Mouse (Mus musculus) gonadal fat pad, adult 2 months (tissue): Measurements from ENCODE around the gene Arl5a. TPM values are rescaled to one million over a fixed set of nuclear protein-coding genes. Genes with fewer than 3 reads are reported as not detected.

Experiments used
- DNase-seq: peaks from one replicate; pipeline ENCODE4 v3.0.0-alpha.2; 2012; ENCODE audit warnings: low read depth
- polyA plus RNA-seq: library from polyadenylated mRNA; depleted of rRNA; stranded (reverse); fragments of >200 nt; gene quantifications from 2 replicates; pipeline ENCODE4 v1.2.3, GENCODE M21; 2012

Gene Arl5a
- polyA plus RNA-seq, 1 experiment: 12.7 TPM

DNA sequence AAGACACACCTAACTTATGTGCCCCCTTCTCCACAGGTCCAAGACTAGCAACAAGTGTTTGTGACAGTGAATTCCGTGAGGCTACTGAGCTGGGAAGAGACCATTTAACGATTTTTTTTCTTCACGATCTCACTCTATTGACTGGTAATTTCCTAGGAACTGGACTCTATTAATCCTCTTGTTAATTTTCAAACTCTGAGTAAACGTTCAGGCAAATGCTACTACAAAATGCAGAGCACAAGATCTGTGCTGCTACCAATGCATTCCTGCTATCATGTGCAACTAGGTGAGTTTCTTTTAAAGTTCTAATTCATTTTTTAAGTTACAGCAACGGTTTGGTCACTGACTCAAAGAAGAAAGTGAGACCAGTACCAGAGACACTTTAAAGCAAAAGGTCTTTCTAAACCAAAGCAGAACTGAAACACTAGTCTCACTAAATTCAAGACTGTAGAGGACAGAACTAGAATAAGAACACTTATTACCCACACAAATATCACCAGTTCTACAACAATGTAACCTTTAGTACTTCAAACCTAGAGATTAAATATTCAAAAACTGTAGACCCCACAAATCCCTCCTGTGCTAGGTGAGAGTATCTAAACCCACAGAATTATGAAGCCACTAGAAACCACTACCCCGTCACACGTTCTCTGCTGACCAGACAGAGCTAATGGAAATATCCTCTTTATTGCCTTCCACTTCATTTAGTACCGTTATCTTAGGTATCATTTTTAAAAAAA lies 1.7 kb downstream of the Arl5a start:
- no peak for DNase-seq

DNA sequence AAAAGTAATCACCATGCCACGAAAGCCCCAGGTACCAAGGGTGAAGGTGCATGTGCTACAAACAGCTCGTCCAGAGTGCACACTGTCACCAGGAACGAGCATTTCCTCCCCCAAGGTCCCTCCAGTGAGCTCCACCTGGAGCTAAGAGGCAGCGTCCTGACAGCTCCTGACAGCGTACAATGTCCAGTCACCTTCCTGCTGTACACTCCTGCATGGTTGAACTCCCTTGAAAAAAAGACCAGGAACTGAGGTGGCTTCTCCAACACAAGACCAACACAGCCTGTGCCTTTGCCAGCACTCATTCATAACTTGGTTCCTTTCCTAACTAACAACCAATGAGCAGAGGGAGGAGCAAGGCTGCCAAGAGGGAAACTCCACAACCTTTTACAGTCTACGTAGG lies 3.5 kb downstream of the Arl5a start:
- no peak for DNase-seq

DNA sequence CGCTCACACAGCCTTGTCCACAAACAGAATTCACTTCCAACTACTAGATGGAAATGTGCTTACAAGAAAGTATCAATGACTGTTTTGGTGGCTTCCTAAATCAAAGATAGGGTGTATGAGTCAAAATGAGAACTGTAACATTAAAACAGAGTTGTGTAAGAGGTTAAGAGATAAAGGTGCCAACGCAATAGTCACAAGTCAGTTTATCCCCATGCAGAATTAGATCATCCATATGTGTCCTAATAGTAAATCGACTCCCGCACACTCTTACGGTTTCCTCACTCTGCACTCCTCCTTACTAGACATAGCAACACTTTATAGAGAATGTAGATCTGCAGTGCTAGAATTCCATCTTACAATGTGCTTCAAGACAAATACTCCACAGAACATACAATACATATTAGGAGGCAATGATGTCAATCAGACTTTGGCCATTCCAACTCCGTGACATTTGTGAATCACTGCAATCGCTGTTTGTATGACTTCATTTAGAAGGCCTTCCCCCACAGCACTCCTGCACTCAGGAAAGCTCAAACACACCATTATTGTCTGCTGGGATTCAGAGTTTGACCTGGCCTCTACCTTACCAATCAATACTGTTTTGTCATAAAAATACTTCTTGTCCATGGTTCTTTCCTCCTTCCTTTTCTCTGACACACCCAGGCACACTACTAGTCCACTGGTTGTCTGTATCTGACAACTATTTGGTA lies 4.5 kb downstream of the Arl5a start:
- DNase-seq: no peak

DNA sequence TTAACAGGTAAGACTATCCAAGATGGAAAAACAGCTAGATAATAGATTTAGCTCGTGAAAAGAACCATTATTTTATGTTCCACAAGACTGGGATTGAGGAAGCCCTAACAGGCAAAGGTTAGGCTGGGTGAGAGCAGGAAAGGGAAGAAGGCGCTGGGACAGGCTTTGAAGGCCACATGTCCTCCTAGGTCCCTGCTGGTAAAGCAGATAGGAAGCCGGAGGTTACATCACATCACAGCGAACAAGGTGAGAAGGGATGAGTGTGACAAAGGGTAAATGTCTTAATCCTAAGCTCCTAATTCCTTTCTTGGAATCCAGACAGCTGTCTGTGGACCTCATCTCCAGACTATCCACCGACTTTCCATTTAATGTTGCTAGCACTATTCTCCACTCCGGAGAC lies 5.4 kb downstream of the Arl5a start:
- DNase-seq: no peak

DNA sequence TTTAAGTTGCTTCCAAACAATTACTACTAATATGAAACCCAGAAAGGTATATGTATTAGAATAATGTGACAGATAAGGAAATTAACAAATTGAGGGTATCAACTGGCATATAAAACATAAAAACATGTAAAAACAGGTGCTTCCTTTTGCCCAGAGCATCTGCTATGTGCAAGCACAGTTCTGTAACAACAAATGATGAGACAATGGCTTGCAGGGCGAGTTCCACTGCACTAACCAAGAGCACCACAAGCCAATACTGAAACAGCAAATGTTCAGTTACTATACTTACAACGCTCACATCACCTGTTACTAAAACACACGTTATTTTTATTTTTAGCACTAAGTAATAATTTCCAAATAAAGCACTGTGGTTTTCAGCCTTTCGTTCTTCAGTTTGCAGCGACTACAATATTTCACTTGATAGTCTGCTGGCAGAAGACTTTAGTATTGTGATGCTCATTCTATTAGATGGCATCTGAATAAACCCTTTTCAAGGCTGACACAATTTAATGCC lies 12.1 kb downstream of the Arl5a start:
- no peak for DNase-seq

DNA sequence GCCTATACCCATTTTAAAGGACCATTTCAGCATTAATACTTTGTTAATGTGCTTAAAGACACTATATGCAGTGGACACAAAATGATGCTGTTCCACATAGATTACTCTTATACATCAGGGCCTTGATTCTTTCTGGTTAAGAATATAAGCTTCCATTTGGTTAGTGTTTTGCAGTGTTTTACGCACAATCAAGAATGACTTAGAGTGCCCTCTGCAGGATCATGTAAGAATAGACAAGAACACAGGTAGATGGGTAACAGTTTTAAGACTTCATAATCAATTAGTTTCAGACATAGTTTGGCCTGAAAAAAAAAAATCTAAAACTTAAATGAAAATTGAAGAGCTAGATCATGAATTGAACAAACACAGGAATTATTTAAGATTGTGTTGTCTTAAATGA lies 18.2 kb downstream of the Arl5a start:
- DNase-seq: no peak

DNA sequence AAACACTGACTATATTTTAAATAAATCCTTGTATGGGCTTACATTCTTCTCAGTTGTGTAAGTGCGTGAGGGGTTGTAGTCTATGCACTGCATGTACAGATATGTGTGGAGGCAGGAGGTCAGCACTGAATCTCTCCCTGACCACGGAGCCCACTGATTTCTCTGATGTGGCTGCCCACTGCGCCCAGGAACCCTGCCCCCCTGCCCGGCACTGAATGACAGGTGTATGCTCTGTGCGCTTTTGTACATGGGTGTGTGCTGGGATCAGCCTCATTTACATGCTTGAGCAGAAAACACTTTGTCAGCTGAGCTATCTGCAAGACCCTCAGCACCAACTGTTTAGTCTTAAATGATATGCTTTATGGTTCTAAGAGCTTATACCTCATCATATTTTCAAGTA lies 19.5 kb downstream of the Arl5a start:
- DNase-seq: no peak

DNA sequence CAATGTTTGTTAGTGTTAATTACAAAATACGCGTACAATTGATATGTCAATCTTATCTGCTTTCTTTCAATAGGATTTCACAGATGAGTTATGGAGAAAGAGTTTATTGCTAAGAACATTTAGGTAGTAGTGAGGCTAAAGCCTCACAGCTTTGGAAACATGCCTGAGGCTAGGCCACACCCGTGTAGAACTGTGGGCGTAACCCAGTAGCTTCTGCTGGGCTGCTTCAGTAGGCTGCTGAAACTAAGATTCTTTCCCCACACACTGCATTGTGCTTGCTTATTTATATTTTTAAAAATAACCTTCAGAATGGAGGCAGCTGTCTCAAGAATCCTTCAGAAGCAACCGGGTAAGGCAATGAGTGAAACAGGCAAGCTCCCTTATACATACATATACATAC lies 30.2 kb downstream of the Arl5a start:
- DNase-seq: no peak

DNA sequence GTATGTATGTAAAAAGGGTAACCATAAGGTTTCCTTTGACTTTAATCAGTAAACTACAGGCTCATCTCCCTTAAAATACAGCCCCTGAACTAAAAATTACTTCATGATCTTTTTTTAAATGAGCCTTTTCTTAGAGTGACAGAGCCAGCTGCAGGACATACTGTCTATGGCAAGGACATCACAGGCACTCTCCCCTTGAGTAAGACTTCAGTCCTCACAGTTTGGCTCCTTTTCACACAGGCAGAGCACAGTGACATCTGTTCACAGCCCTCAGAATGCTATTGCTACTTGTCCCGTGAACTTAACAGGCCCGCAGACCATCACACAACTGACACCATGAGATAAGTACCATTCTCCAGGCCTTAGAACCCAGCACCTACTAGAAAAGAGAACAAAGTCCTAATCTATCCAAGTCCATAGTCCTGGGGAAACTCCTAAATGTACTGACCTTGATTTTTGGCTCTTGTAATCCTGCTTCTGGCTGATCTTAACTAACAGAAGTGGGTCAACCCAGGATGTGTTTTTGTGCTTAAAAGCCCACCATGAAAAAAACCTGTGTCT lies 34.2 kb downstream of the Arl5a start:
- no peak for DNase-seq

DNA sequence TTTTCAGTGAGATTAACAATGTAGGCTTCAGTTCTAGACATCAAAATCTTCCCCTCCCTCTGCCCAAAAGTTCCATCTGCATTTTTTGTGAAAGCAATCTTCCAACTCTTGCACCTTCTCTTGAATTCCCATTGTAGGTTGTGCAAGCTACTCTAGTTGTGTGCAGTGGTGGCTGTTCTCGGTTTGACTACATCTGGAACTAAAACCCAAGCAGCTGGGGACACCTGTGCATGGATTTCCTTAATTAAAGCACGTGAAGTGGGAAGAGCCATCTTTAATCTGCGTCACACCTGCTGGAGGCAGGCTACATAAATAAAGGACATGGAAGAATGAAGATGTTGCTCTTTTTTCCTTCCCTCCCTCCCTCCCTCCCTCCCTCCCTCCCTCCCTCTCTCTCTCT lies 34.7 kb downstream of the Arl5a start:
- no peak for DNase-seq

DNA sequence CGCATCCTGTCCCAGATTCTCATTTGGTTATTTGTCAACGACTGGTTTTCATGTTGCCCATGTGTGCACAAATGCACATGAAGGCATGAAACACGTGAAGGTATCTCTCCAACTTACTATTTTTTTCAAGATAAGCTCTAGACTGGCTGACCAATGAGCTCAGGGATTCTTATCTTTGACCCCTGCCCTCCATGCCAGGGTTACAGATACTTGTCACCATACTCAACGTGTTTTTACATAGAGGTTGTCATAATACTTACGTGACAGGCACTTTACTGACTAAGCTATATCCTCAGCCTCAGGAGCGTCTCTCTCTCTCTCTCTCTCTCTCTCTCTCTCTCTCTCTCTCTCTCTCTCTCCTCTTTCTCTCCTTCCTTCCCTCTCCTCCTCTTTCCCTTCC lies 38.2 kb downstream of the Arl5a start:
- no peak for DNase-seq

DNA sequence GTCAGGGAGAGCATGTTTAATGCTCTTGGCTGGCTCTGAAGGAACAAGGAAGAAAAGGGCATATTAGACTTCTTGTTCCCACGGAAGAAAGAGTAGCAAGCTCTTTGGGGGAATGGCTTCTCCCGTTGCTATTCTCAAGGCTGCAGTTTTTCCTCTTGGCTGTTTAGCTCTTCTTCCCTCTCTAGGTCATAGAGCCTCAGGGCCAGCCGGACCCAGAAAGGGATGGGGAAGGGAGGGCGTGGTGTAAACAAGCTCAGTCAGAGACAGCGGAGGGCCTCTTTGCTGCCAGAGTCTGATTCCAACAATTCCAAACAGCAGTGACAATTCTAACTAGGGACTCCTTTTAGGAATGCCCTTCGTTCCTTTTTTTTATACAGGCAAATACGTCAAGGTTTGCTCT lies 38.7 kb downstream of the Arl5a start:
- DNase-seq: no peak

DNA sequence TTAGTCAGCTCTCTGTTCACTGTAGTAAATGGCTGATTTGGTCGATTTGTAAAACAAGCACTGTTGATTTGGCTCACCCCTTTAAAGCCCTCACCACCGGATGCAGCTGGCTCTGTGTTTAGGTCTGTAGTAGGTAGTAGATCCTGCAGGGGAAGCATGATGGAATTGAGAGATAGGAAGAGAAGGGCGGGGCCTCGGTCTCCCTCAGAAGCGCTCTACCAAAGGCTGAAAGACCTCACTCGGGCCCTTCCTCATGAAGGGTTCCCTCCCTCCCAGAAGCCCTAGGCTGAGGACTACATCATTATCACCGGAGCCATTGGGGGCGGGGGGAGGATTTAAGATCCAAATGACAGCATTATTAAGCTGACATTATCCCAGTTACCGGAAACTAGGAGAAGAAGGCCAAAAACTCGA lies 45.8 kb downstream of the Arl5a start:
- no peak for DNase-seq

DNA sequence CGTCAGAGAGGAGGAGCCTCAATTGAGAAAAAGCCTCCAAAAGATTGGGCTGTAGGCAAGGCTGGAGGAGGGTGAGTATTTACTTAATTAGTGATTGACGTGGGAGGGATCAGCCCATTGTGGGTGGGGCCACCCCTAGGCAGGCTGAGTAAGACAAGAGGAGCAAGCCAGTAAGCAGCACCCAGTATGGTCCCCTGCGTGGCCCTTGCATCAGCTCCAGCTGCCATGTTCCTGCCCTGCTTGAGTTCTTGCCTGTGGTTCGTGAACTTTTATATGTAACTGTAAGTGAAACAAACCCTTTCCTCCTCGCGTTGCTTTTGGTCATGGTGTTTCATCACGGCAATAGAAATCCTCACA lies 46.3 kb downstream of the Arl5a start, which contains the start of gene Neb:
TSS of gene Neb (minus strand) at position 27 of the 357 bp plus-strand sequence.
- no peak for DNase-seq

DNA sequence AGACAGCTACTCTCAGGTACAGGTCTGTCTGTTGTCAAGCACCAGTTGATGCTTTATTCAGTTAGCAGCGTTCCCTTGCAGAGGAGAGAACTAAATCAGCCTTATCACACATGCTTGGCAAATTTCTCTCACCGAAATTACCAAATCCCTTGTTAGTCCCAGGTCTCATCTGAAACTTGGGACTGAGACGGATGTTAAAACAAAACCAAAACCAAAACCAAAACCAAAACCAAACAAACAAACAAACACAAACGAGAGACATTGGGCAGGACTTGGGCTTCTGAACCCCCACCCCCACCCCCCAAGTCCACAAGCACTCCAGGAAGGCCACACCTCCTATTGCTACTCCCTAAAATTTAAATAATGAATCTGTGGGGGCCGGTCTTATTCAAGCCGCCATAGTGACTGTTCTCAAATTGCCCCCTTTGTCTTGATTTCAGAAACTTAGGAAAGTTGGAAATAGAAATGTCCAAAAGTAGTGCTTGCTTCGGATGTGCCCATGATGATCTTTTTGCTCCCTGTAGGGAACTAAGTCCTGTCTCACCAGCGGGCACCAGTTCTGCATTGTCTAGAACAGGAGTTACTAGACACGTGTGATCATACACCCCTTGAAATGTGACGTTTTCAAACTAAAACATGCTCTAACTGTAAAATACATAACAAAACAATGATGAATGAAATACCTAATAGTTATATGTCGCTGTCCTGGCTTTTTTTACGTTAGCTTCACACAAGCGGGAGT lies 46.8 kb downstream of the Arl5a start:
- DNase-seq: no peak

DNA sequence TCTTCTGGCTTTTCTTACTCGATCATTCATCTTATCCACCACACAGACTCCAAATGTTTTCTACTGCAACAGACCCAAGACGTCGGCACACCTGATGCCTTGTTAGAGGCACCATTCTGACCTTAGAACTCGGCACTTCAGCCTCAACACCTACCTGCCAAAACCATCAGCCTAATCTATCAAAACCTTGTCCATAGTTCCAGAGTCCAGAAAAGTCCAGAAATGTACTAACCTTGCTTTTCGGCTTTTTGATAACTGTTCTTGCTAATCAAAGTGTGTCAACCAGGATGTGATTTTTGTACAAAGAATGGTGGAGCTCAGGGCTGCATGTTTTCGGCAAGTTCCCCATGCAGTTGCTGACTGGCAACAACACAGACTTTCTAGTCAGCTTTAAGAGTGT lies 50.0 kb downstream of the Arl5a start:
- DNase-seq: no peak

DNA sequence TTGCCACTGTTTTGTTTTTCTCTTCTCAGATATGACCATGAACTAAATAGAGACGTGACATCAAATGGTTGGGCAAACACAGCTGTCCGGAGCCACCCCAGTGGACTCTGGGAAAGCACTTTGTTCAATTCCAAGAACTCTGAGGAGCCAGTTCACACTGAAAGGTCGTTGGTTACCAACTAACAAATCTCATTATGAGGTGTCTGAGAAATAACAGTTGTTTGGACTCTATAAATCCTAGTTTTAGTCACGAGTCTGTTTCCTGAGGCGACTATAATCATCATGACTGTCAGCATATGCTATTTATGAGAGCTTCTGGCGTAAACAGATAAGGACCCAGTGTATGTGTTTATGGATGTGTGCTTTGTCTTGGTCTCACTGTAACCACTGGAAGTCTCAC lies 52.2 kb downstream of the Arl5a start:
- no peak for DNase-seq

DNA sequence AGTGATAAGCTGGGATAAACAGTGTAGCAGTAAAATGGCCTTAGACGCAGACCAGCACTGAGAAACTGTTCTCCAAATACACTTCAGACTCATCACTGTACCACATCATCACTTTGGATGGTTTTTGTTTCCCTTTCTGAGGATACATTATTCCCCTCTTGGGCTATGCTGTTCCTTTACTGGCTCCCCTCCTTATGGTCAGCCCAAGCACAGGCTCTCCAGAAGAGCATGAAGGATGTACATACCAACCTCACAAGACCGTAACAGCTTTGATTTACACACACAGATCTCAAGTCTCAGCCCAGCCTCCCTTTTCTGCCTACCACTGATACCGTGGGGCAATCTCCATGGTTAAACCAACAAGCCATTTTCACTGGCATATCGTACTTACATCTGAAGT lies 52.6 kb downstream of the Arl5a start:
- DNase-seq: no peak

DNA sequence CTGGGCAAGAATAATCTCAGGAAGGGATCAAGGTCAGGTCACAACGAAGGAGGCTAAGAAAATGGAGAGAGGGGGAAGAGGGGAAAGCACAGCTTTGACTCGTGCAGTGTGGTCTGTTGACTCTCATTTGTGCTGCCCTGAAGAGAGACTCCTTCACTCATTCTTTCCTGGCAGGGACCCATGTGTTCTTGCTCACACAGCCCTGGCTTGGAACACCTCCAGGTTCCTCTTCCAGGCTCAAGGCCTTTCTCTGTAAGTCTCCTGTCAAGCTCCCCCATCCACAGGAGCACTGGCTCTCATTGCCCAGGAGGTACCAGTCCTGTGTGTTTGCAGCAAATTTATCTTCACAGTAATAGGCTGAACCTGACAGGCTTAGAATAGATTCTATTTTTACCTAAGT lies 53.6 kb downstream of the Arl5a start:
- DNase-seq: no peak

DNA sequence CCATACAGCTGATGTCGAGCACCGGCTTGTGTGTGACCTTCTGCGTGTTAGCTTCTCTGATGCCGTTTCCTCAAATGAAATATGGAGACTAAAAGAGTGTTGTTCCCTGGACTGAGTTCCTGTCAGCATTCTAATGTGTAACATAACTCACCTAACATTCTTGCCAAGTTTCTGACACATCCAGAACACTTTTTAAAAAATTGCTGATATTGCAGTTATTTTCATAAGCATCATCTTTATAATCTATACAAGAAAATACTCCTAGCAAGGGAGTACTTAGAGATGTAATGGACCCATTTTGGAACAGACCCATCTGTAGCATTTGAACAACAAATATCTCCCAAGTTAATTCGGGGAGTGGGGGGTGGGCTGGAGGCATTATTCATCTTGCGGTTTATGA lies 55.1 kb downstream of the Arl5a start:
- no peak for DNase-seq

DNA sequence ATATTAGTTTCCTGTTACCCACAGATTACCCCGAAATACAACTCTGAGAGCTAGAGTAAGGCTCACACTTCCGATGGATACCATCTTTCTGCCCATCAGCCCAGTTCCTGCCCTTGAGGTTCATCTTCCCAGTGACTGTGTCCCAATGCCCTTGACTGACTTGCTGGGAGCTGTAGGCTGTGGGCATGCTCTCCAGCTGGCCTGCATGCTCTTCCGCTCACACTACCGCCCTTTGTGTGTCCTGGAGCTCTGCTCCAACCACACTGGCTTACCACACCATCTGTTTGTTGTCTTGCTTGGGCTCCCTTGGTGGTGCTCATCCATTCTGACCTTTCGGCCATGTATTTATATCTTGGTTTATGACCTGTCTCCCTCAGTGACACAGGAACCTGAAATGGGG lies 57.0 kb downstream of the Arl5a start:
- no peak for DNase-seq

DNA sequence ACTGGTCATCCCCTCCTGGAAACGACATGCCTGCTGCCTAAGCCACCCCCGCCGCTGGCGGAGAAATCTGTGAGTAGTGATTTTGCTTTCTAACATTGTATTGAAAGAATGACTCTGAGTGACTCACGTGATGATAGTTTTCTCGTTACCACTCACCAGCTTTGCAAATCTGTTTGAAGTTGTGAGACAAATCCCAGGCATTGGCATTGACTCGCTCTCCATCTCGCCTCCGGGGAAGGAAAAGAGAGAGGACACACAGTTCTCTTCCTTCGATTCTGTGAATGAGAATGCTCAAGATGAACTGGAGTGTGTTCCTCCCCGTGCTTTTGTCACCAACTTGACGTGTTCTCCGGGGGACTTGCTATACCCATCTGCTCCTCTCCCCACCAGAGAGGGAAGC lies 57.5 kb downstream of the Arl5a start:
- no peak for DNase-seq
